Mouse (Mus musculus) kidney, postnatal 0 days (tissue): ENCODE results near the gene Inpp5k. TPM values are rescaled to one million over a fixed set of nuclear protein-coding genes. Genes with fewer than 3 reads are reported as not detected.

ENCODE experiments used
- ATAC-seq: fragments of 200-750 bp; cut with Nextera tagmentation; replicated peaks from 2 replicates; pipeline ENCODE4 v1.8.0; 2017; ENCODE audit warnings: low read depth, moderate number of reproducible peaks, moderate TSS enrichment, moderate library complexity; ENCODE audit not compliant: low FRiP score
- DNase-seq: peaks from one replicate; pipeline ENCODE4 v3.0.0-alpha.2; 2016; ENCODE audit warnings: low spot score
- H3K27ac ChIP-seq: fragments of 300-500 bp; sonication (generic); 2 replicates; pipeline ENCODE4 v1.5.1; 2014; ENCODE audit warnings: mild to moderate bottlenecking
- H3K27me3 ChIP-seq: fragments of 300-500 bp; sonication (generic); 2 replicates; pipeline ENCODE4 v1.6.1; 2014; ENCODE audit warnings: low read length, mixed read lengths; ENCODE audit not compliant: insufficient read depth
- H3K36me3 ChIP-seq: fragments of 300-500 bp; sonication (generic); 2 replicates; pipeline ENCODE4 v1.6.1; 2014; ENCODE audit warnings: low read length, mixed read lengths; ENCODE audit not compliant: insufficient read depth
- H3K4me1 ChIP-seq: fragments of 300-500 bp; sonication (generic); replicated peaks from 2 replicates; pipeline ENCODE4 v1.6.1; 2014; ENCODE audit warnings: antibody characterized with exemption, low read length, mixed read lengths; ENCODE audit not compliant: insufficient read depth
- H3K4me2 ChIP-seq: fragments of 300-500 bp; sonication (generic); 2 replicates; pipeline ENCODE4 v1.6.1; 2014; ENCODE audit warnings: mild to moderate bottlenecking, low read length, moderate library complexity, mixed read lengths
- H3K4me3 ChIP-seq: fragments of 300-500 bp; sonication (generic); replicated peaks from 2 replicates; pipeline ENCODE4 v1.5.1; 2014; ENCODE audit warnings: low read depth, low read length
- H3K9ac ChIP-seq: fragments of 300-500 bp; sonication (generic); 2 replicates; pipeline ENCODE4 v1.6.1; 2014; ENCODE audit warnings: low read depth, low read length
- H3K9me3 ChIP-seq: fragments of 300-500 bp; sonication (generic); replicated peaks from 2 replicates; pipeline ENCODE4 v1.6.1; 2016; ENCODE audit warnings: low read length, inconsistent platforms, mixed read lengths
- CTCF ChIP-seq: IDR thresholded peaks from 2 replicates; pipeline ENCODE4 v1.5.1; 2016; ENCODE audit warnings: antibody characterized with exemption, low read depth, mild to moderate bottlenecking, moderate library complexity
- WGBS: fragments of 180-500 bp; shearing (Covaris S2); extraction: QIAGEN DNeasy Blood & Tissue Kit; methylation state at CpG from one replicate; pipeline ENCODE4 v1.1.7; 2014; 5-methylcytosine and 5-hydroxymethylcytosine counted together
- polyA plus RNA-seq: library from polyadenylated mRNA; unstranded; fragments of >200 nt; fragmentation: Nextera tagmentation; extraction: Ambion mirVana; gene quantifications from 2 replicates; pipeline ENCODE4 v1.2.1, GENCODE M21; 2015

The Inpp5k gene
- polyA plus RNA-seq, 1 experiment from 2014 or later, result 38.6 TPM

DNA sequence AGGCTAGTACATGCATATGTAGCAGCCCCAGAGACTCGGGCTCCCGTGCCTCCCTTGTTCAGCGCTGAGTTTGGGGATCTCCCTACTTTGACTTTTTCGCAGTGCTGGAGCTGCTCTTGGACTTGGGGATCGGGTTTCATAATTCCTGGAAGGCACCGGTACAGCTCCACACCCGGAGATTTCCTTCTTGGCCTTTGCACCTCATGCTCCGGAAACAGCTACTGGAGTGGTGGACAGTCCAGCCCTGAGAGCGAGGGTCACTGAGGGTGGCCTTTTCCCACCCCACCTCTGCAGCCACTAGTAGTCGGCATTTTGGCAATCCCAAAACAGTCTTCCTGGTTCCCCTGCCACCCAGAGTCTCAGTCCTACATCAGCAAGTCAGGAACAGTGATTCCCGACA is 4.5 kb downstream of the Inpp5k start:
- H3K27me3 ChIP-seq, result no peaks in the 10 kb centered on the region
- ATAC-seq (no peak), DNase-seq (peak; percentile 69)
- peaks cover 12% of the 10 kb centered on the region; the same call in 1 of the 2 replicates for H3K36me3 ChIP-seq
- peaks cover 8% of the 10 kb centered on the region for H3K4me1 ChIP-seq
- H3K4me2 ChIP-seq, result no peak overlapping the region
- no peaks in the 10 kb centered on the region for H3K9me3 ChIP-seq
- 31% methylated on average over 11 of the region's 11 CpGs for WGBS
- no peak for TF ChIP-seq CTCF
- no peak overlapping the region for H3K9ac ChIP-seq
- no peak overlapping the region for H3K4me3 ChIP-seq
- H3K27ac ChIP-seq, result peak overlapping the region; percentile 65; the same call in 1 of the 2 replicates

GRCm38 (mm10) chr11:75643323-75643722 is 12.5 kb downstream of the Inpp5k start:
- Histone ChIP-seq H3K9me3 (no peaks in the 10 kb centered on the region), H3K4me2 (no peak overlapping the region), H3K4me1 (0 out of 2 replicates have a peak, but pooled peaks cover 5% of the 10 kb centered on the region), H3K9ac (no peak overlapping the region), H3K27me3 (no peaks in the 10 kb centered on the region), H3K4me3 (no peak overlapping the region), H3K36me3 (peaks cover 27% of the 10 kb centered on the region; the same call in 1 of the 2 replicates), H3K27ac (no peak overlapping the region)
- TF ChIP-seq CTCF, result no peak
- DNase-seq (peak; percentile 41), ATAC-seq (peak; percentile 50)
- 33% methylated on average over 5 of the region's 5 CpGs for WGBS

GRCm38 (mm10) chr11:75644684-75645083 is 13.9 kb downstream of the Inpp5k start:
- DNase-seq (no peak), ATAC-seq (no peak)
- no peak for TF ChIP-seq CTCF
- Histone ChIP-seq H3K4me3 (no peak overlapping the region), H3K4me1 (0 out of 2 replicates have a peak, but pooled peaks cover 9% of the 10 kb centered on the region), H3K4me2 (no peak overlapping the region), H3K27ac (no peak overlapping the region), H3K9ac (no peak overlapping the region), H3K9me3 (no peaks in the 10 kb centered on the region), H3K36me3 (peaks cover 19% of the 10 kb centered on the region; the same call in 1 of the 2 replicates), H3K27me3 (no peaks in the 10 kb centered on the region)
- WGBS, result 79% methylated on average over 9 of the region's 9 CpGs

GRCm38 (mm10) chr11:75647681-75648211 is 17.0 kb downstream of the Inpp5k start:
- TF ChIP-seq CTCF, result no peak
- no peak overlapping the region for H3K9ac ChIP-seq
- 65% methylated on average over 6 of the region's 6 CpGs for WGBS
- no peak for DNase-seq
- no peak overlapping the region for H3K27ac ChIP-seq
- no peak for ATAC-seq
- H3K4me2 ChIP-seq, result no peak overlapping the region
- H3K36me3 ChIP-seq, result peaks cover 12% of the 10 kb centered on the region; the same call in 1 of the 2 replicates
- H3K27me3 ChIP-seq, result no peaks in the 10 kb centered on the region
- no peaks in the 10 kb centered on the region for H3K9me3 ChIP-seq
- H3K4me1 ChIP-seq, result peaks cover 12% of the 10 kb centered on the region; the same call in 1 of the 2 replicates
- no peak overlapping the region for H3K4me3 ChIP-seq

DNA sequence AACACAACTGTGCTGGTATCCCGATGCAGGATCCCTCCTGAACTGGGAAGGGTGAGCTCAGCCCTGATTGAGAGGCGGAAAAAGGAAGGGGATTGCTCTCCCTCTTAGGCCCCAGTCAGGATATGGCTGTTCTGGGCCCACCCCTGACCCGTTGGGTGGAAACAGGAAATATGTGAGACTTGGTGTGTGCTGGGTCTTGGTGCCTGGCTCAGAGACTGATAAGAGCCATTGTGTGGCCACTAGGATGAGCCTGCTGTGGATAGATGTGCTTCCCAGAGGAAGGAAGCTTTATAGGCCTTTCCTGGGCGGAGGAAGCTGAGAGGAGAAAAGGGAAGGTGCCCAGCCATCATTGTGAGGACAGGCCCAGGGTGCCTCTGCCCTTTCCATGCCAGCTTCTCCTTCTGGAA is 18.4 kb downstream of the Inpp5k start:
- Histone ChIP-seq H3K9me3 (no peaks in the 10 kb centered on the region), H3K9ac (no peak overlapping the region), H3K27me3 (no peaks in the 10 kb centered on the region), H3K36me3 (peaks cover 12% of the 10 kb centered on the region; the same call in 1 of the 2 replicates), H3K4me3 (no peak overlapping the region), H3K4me2 (no peak overlapping the region), H3K27ac (peak overlapping the region; percentile 51), H3K4me1 (peaks cover 7% of the 10 kb centered on the region; the same call in 1 of the 2 replicates)
- peak; percentile 68 for DNase-seq
- no peak for TF ChIP-seq CTCF
- WGBS, result 72% methylated on average over 4 of the region's 4 CpGs
- no peak for ATAC-seq

DNA sequence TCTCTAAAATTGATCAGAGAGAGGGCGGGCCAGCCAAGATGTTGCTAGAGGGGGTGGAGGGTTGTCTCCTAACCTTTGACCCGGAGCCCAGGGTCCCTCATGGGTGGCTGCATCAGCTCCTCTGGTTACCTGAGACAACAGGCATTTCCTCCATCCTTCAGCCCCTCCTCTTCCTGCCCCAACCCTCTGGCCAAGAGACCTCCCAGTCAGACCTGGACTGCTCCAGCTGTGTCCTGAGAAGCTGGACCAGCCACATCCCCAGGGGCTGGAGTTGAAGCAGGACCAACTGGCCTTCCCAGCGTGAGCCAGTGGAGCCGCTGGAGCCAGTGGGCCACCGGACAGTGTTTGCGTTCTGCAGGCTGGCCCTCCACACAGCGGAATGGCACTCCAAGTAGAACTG is 19.5 kb downstream of the Inpp5k start, which contains the start of gene Myo1c:
Myo1c (plus strand) TSS at position 194 of the 400 bp plus-strand sequence.
- Histone ChIP-seq H3K9me3 (no peaks in the 10 kb centered on the region), H3K36me3 (peaks cover 6% of the 10 kb centered on the region; the same call in 1 of the 2 replicates), H3K4me3 (peak within 1 kb of the TSS; percentile 78), H3K4me2 (peak within 1 kb of the TSS; percentile 93), H3K4me1 (peaks cover 18% of the 10 kb centered on the region), H3K9ac (peak within 1 kb of the TSS; percentile 84), H3K27ac (peak within 1 kb of the TSS; percentile 97), H3K27me3 (no peaks in the 10 kb centered on the region)
- ATAC-seq (no peak), DNase-seq (peak; percentile 45)
- WGBS, result 58% methylated on average over 7 of the region's 7 CpGs
- no peak for TF ChIP-seq CTCF
